Mouse (Mus musculus) right cerebral cortex, postnatal 25 days (tissue): ENCODE data around the gene Foxp3.
A peak's percentile ranks its signal among the peaks of the same experiment; 100 is the strongest.

Source experiments
- DNase-seq: peaks from one replicate; pipeline ENCODE4 v3.0.0; 2022

Foxp3 gene

DNA sequence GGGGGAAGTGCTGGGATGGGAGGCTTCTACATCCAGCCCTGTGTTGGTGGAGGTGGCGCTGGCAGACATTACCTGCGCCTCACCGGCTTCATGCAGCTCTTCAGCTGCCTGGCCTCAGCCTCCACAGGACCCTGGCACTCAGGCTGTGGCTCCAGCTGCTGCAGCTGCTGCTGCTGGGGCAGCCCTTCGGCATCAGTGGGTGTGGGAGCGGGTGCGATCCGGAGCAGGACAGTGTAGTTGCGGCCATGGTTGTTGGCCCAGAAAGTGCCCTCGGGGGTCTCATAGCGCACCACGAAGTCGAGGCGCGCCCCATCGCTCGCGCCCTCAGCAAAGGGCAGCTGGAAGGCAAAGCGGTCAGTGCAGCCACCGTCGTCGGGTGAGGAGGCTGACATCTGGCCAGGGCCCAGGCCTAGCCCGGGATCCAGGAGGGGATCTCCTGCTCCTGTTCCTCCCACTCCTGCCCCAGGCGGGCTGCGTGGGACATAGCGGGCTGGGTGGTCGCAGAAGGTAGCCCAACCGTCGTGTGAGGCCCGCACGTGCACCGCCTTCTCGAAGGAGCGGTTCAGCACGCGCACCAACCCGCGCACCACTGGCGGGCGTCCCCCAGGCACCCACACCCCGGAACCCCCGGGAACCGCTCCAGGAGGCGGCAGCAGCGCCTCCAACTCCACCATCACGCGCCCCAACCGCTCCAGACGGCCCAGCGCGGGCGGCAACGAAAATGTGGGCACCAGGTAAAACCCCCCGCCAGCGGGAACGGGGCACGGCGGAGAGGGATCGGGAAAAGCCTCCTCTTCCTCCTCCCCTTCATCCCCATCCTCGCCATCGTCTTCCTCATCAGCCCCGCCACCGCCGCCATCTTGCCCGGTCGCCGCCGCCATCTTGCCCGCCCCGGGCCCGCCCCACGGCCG, at the start of gene Foxp3:
Foxp3 (plus strand) TSS at position 469 of the 911 bp plus-strand sequence.
- peak; percentile 30 for DNase-seq

- no peak for DNase-seq
Observed at GRCm38 (mm10) chrX:7524961-7525360, 48.5 kb upstream of the Foxp3 start.

DNA sequence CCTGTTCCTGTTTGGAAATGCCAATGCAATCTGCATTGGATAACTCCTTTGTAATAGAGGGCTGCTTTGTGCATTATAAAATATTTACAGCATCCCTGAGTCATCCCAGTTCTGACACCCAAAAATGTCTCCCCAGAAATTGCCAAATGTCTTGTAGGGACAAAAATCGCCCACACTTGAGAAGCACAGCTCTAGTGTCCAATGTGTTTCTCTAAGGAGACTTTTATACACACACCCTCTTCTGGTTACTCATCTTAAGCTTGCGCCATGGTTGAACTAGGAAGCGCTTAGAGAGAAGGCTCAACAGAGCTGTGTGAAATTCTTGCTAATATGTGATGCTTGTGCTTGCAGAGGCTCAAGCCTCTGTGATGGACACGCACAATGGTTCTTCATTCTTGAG, 20.0 kb upstream of the Foxp3 start:
- DNase-seq: no peak

DNA sequence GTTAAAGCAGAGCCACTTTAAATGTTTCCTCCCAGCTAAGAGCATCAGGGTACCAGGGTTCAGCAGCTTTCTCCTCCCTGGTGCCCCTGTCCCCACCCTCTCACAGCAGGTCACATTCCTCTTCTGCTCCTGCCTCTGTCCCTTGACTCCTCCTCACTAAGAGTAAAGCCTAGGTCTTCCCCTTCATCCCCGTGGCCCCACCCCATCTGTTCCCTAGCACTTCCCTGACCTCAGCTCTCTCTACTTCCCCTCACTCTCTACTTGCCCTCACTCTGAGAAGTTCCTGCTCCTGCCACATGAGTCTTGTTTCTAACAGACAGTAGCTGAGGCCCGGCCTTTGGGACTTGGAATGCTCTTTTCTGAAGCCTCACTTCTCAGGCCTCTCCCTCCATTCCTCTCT, 10.4 kb upstream of the Foxp3 start:
- no peak for DNase-seq

GRCm38 (mm10) chrX:7566352-7566751, 7.1 kb upstream of the Foxp3 start:
- no peak for DNase-seq

DNA sequence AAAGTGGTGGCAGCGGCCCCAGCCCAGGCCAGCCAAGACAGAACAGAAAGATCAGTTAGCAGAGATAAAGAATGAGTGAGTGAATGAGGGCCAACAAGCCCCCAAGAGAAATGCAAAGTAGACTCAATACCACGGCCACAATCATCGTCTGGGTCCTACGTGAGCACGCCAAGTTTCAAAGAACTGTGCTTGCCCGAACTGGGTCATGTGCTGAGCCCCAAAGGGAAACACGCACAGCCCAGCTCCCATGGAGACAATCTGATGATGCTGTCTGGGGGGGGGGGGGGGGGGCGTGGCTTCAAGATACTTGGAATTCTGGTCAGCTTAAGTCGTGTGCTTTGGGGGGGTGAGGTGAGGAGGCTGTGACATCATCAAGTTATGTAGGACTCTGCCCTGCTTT, 6.0 kb upstream of the Foxp3 start:
- no peak for DNase-seq

DNA sequence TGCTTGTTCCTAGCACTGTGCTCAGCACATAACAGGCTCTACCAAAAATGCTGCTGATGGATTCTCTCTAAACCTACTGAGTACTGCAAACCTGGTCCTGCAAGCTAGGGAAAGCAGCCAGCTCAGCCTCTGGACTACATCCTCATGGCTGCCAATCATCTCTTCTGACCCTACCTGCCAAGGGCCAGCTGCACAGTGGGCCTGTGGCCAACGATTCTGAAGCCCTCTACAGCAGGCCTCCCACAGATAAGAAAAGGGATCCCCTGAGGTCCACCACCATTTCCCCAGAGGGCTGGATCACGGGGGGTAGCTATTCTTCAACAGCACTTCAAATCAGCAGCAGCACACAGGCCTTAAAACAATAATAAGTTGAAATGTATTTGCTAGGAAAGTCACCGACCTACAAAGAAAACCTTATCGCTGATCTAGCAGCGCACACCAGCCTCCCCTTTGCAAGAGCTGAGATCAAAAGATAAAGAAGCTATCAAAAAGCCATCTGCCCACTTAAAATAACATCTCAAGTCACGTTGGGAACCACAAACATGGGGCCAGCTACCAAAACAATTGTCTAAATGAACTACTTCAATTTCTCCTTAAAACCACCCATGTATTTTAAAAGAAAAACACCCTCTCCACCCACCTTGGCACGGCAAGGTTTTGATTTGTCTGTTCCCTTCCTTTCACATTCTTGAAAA, 2.8 kb upstream of the Foxp3 start:
- DNase-seq: no peak

GRCm38 (mm10) chrX:7571565-7572136, 1.8 kb upstream of the Foxp3 start:
- no peak for DNase-seq

- no peak for DNase-seq
Observed at GRCm38 (mm10) chrX:7572466-7572865, 978 bp upstream of the Foxp3 start.

- peak; percentile 90 for DNase-seq
Observed at GRCm38 (mm10) chrX:7574087-7574884, 842 bp downstream of the Foxp3 start, which contains the start of gene Ppp1r3f. TSS of gene Ppp1r3f (minus strand) at chrX:7574283.

DNA sequence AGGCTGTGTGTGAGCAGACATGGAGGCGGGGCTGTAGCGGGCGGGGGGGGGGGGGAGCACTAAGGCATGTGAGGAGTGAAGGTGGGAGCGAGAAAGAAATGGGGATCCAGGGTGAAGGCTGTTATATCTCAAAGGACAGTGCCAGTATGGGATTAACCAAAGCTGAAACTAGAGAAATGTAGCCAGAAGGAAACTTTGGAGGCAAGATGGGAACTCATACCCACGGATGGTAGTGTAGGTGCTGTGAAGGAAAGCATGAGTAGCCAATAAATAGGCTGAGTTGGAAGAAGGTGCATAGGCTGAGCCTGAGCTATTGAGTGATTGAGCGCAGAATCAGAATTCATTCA, 1.4 kb downstream of the Foxp3 start:
- DNase-seq: no peak

GRCm38 (mm10) chrX:7581151-7581550, 7.7 kb downstream of the Foxp3 start:
- no peak for DNase-seq

- DNase-seq: no peak
Observed at GRCm38 (mm10) chrX:7583881-7584280, 10.4 kb downstream of the Foxp3 start.

- DNase-seq: no peak
Observed at GRCm38 (mm10) chrX:7586356-7586755, 12.9 kb downstream of the Foxp3 start.

- peak; percentile 18 for DNase-seq
Observed at GRCm38 (mm10) chrX:7595371-7595770, 21.9 kb downstream of the Foxp3 start.

- no peak for DNase-seq
Observed at GRCm38 (mm10) chrX:7604004-7604403, 30.6 kb downstream of the Foxp3 start.

DNA sequence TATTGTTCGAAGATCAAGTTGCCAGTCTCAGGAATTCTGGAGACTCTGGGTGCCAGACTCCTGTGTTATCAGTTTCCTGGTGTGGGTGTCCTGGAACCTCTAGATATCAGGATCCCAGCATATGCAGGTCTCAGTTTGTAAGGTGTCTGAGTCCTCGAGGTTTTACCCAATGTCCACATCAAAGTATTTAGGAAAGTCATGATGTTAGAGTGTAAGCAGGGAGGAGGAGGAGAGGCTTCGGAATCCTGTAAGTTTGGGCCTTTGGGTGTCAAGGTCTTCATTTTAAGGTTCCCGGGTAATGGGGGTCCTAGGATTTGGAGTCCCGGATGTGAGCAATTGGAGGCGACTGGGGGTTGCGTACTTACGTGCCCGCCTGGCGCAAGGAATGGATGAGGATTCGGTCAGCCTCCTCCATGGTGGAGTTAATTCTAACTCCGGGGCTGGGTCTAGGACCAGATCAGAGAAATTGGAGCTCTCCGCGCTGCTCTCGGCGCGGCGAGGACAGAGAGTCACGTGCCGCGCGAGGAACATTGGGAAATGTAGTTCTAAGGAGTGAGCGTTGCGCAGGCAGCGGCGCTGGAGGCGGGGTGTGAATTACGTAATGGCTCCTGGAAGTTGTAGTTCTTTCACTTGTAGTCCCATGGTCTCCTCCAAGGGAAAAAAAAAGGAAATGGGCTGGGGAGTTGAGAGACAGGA, 31.6 kb downstream of the Foxp3 start, which contains the start of gene Ccdc22:
Ccdc22 (minus strand) TSS at position 639 of the 696 bp plus-strand sequence.
- peak; percentile 80 for DNase-seq

DNA sequence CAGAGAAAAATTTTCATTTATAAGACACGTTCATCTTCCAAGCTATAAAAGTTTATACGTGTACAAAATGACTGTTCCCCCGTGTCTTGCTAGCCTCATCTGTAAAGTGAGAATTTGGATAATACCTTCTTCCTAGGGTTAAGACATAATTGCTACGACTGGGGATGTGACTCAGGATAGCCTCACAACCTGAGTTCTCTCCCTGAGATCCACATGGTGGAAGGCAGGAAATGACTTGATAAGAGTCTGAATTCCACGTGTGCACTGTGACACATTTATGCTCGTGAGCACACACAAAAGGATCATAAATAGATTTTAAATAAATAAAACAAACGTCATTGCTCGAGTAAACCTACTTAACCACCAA, 32.1 kb downstream of the Foxp3 start:
- no peak for DNase-seq

DNA sequence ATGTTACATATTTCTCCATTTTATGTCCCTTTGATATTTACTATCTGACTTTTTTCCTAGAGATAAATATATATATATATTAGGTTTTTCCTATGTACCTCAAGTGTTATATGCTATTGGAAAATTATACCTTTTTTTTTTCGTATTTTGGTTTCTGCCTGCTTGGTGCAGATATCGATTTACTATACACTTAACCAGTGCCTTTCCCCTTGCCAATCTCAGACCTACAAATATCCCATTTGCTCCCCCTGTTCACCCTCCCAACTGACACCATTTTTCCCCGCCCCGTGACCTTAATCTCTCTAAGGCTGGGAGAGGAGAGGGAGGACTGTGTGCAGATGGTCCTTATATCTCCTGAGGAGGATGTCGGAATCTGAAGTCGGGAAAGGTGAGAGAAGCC, 33.3 kb downstream of the Foxp3 start, which contains the start of gene Cacna1f:
Cacna1f (plus strand) TSS at position 301 of the 400 bp plus-strand sequence.
- DNase-seq: no peak

DNA sequence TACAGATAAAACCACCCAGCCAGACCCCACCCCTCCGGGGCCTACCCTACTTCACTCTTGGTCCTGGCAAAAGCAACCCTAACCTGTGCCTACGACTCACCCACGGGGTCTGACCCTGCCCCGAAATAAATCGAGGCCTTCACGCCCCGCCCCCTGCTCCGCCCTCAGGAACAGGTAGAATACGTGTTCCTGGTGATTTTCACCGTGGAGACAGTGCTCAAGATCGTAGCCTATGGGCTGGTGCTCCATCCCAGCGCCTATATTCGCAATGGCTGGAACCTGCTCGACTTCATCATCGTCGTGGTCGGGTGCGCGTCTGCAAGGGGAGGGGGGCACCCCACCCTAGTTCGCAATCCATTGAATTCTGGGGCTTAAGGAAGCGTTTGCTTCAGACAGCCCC, 36.6 kb downstream of the Foxp3 start:
- DNase-seq: peak; percentile 10

- peak; percentile 25 for DNase-seq
Observed at GRCm38 (mm10) chrX:7610536-7611258, 37.3 kb downstream of the Foxp3 start.
